Mouse (Mus musculus) intestine, embryonic 14.5 days (tissue): ENCODE data around the gene Hrc. TPM values are rescaled to one million over a fixed set of nuclear protein-coding genes. Genes with fewer than 3 reads are reported as not detected.

Experiments used
- ATAC-seq: fragments of 200-750 bp; cut with Nextera tagmentation; replicated peaks from 2 replicates; pipeline ENCODE4 v1.8.0; 2017; ENCODE audit warnings: low read depth, moderate number of reproducible peaks, moderate TSS enrichment, moderate library complexity; ENCODE audit not compliant: low FRiP score, low TSS enrichment
- DNase-seq: peaks from one replicate; pipeline ENCODE4 v3.0.0-alpha.2; 2018; ENCODE audit warnings: low spot score
- H3K27ac ChIP-seq: fragments of 300-500 bp; sonication (generic); 2 replicates; pipeline ENCODE4 v1.5.1; 2014; ENCODE audit warnings: low read depth, mild to moderate bottlenecking, control low read depth
- H3K27me3 ChIP-seq: fragments of 300-500 bp; sonication (generic); replicated peaks from 2 replicates; pipeline ENCODE4 v1.6.1; 2014; ENCODE audit warnings: low read length, control low read depth; ENCODE audit not compliant: control insufficient read depth, insufficient read depth
- H3K36me3 ChIP-seq: fragments of 300-500 bp; sonication (generic); 2 replicates; pipeline ENCODE4 v1.6.1; 2014; ENCODE audit warnings: low read length, control low read depth; ENCODE audit not compliant: control insufficient read depth, insufficient read depth
- H3K4me1 ChIP-seq: fragments of 300-500 bp; sonication (generic); replicated peaks from 2 replicates; pipeline ENCODE4 v1.6.1; 2014; ENCODE audit warnings: low read length, control low read depth, mixed read lengths; ENCODE audit not compliant: control insufficient read depth, insufficient read depth
- H3K4me2 ChIP-seq: fragments of 300-500 bp; sonication (generic); 2 replicates; pipeline ENCODE4 v1.6.1; 2014; ENCODE audit warnings: low read length
- H3K4me3 ChIP-seq: fragments of 300-500 bp; sonication (generic); 2 replicates; pipeline ENCODE4 v1.5.1; 2014; ENCODE audit warnings: low read depth, low read length, control low read depth, mixed read lengths
- H3K9ac ChIP-seq: fragments of 300-500 bp; sonication (generic); 2 replicates; pipeline ENCODE4 v1.6.1; 2014; ENCODE audit warnings: mild to moderate bottlenecking, low read length
- H3K9me3 ChIP-seq: fragments of 300-500 bp; sonication (generic); 2 replicates; pipeline ENCODE4 v1.6.1; 2016; ENCODE audit warnings: low read length, control low read depth; ENCODE audit not compliant: control insufficient read depth
- WGBS: fragments of 180-500 bp; shearing (Covaris S2); extraction: QIAGEN DNeasy Blood & Tissue Kit; methylation state at CpG from one replicate; pipeline ENCODE4 v1.1.7; 2014; 5-methylcytosine and 5-hydroxymethylcytosine counted together
- polyA plus RNA-seq: library from polyadenylated mRNA; unstranded; fragments of >200 nt; fragmentation: Nextera tagmentation; extraction: Ambion mirVana; gene quantifications from 2 replicates; pipeline ENCODE4 v1.2.1, GENCODE M21; 2014

Gene Hrc
- polyA plus RNA-seq, 1 experiment from 2014 or later = 0.58 TPM

DNA sequence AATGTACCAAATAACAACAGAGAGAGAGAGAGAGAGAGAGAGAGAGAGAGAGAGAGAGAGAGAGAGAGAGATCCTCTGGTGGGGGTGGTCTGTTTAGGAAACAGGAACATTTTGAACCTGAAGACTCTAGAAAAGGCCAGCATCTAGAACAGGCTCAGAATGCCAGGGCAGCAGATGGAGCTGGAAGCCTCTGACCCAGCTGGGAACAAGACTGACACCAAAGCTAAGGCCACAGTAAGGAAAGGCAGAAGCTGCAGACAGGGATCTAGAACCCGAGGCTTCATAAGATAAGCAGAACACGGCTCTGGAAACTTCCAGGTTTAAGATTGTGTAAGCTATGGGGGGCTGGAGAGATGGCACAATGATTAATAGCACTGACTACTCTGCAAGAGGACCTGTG lies 28.9 kb downstream of the Hrc start:
- peaks cover 62% of the 10 kb centered on the region for H3K27me3 ChIP-seq
- H3K9me3 ChIP-seq = no peaks in the 10 kb centered on the region
- 71% methylated on average over 2 of the region's 2 CpGs for WGBS

GRCm38 (mm10) chr7:45365742-45366651 lies 30.9 kb downstream of the Hrc start:
- Histone ChIP-seq H3K9me3 (no peaks in the 10 kb centered on the region), H3K27me3 (peaks cover 60% of the 10 kb centered on the region), H3K4me2 (peak overlapping the region; percentile 99), H3K9ac (peak overlapping the region; percentile 56), H3K4me3 (peak overlapping the region; percentile 52), H3K27ac (no peak overlapping the region), H3K4me1 (peaks cover 23% of the 10 kb centered on the region), H3K36me3 (no peaks in the 10 kb centered on the region)
- DNase-seq (peak; percentile 85), ATAC-seq (no peak)
- WGBS = 4% methylated on average over 31 of the region's 35 CpGs

More for the DNA sequence above, 28.9 kb downstream of the Hrc start:
- ATAC-seq (no peak), DNase-seq (no peak)
- Histone ChIP-seq H3K27ac (no peak overlapping the region), H3K4me2 (no peak overlapping the region), H3K36me3 (no peaks in the 10 kb centered on the region), H3K4me1 (peaks cover 19% of the 10 kb centered on the region), H3K9ac (no peak overlapping the region), H3K4me3 (no peak overlapping the region)

- WGBS = 0% methylated on average over 18 of the region's 26 CpGs
- Histone ChIP-seq H3K9ac (peak within 1 kb of the TSS; percentile 56), H3K9me3 (no peaks in the 10 kb centered on the region), H3K36me3 (no peaks in the 10 kb centered on the region), H3K27ac (peak within 1 kb of the TSS; percentile 47; the same call in 1 of the 2 replicates), H3K4me3 (peak within 1 kb of the TSS; percentile 52), H3K27me3 (peaks cover 55% of the 10 kb centered on the region), H3K4me2 (peak within 1 kb of the TSS; percentile 99), H3K4me1 (peaks cover 24% of the 10 kb centered on the region)
- DNase-seq = peak; percentile 78
- ATAC-seq = peak; percentile 17
Measured at GRCm38 (mm10) chr7:45366652-45367019, 31.5 kb downstream of the Hrc start, which contains the start of gene Ppfia3. TSS of gene Ppfia3 (minus strand) at chr7:45367019.

GRCm38 (mm10) chr7:45367020-45367880 lies 32.2 kb downstream of the Hrc start:
- DNase-seq = peak; percentile 99
- peak overlapping the region; percentile 52 for H3K4me3 ChIP-seq
- peaks cover 49% of the 10 kb centered on the region for H3K27me3 ChIP-seq

GRCm38 (mm10) chr7:45368178-45368577 lies 33.1 kb downstream of the Hrc start:
- Histone ChIP-seq H3K27me3 (peaks cover 42% of the 10 kb centered on the region), H3K9ac (no peak overlapping the region)
- DNase-seq = no peak

More at GRCm38 (mm10) chr7:45367020-45367880, 32.2 kb downstream of the Hrc start:
- H3K4me1 ChIP-seq = peaks cover 20% of the 10 kb centered on the region; the same call in 1 of the 2 replicates
- peak overlapping the region; percentile 99 for H3K4me2 ChIP-seq
- H3K36me3 ChIP-seq = peaks cover 4% of the 10 kb centered on the region; the same call in 1 of the 2 replicates
- peak; percentile 76 for ATAC-seq
- peak overlapping the region; percentile 47; the same call in 1 of the 2 replicates for H3K27ac ChIP-seq
- WGBS = under 1% methylated on average over 69 of the region's 70 CpGs
- no peaks in the 10 kb centered on the region for H3K9me3 ChIP-seq
- peak overlapping the region; percentile 56 for H3K9ac ChIP-seq

GRCm38 (mm10) chr7:45369022-45369745 lies 34.1 kb downstream of the Hrc start:
- ATAC-seq = no peak
- 0 out of 2 replicates have a peak overlapping the region, but pooled peaks have one; percentile 48 for H3K4me3 ChIP-seq
- H3K4me2 ChIP-seq = no peak overlapping the region; the same call in 1 of the 2 replicates
- 71% methylated on average over 16 of the region's 16 CpGs for WGBS
- H3K9ac ChIP-seq = no peak overlapping the region
- no peaks in the 10 kb centered on the region for H3K9me3 ChIP-seq
- peaks cover 22% of the 10 kb centered on the region for H3K36me3 ChIP-seq
- DNase-seq = no peak
- peaks cover 32% of the 10 kb centered on the region for H3K27me3 ChIP-seq
- peaks cover 15% of the 10 kb centered on the region; the same call in 1 of the 2 replicates for H3K4me1 ChIP-seq
- no peak overlapping the region for H3K27ac ChIP-seq

More at GRCm38 (mm10) chr7:45368178-45368577, 33.1 kb downstream of the Hrc start:
- Histone ChIP-seq H3K4me3 (peak overlapping the region; percentile 52; the same call in 1 of the 2 replicates), H3K36me3 (peaks cover 12% of the 10 kb centered on the region), H3K4me2 (peak overlapping the region; percentile 99; the same call in 1 of the 2 replicates), H3K4me1 (peaks cover 15% of the 10 kb centered on the region; the same call in 1 of the 2 replicates), H3K9me3 (no peaks in the 10 kb centered on the region), H3K27ac (no peak overlapping the region)
- 78% methylated on average over 15 of the region's 15 CpGs for WGBS
- no peak for ATAC-seq

GRCm38 (mm10) chr7:45369836-45370474 lies 34.9 kb downstream of the Hrc start:
- H3K27me3 ChIP-seq = peaks cover 27% of the 10 kb centered on the region
- WGBS = 9% methylated on average over 48 of the region's 52 CpGs
- DNase-seq (no peak), ATAC-seq (no peak; the same call in 1 of the 2 replicates)
- H3K27ac ChIP-seq = no peak overlapping the region
- H3K36me3 ChIP-seq = peaks cover 28% of the 10 kb centered on the region
- H3K9me3 ChIP-seq = no peaks in the 10 kb centered on the region
- H3K4me1 ChIP-seq = peaks cover 15% of the 10 kb centered on the region; the same call in 1 of the 2 replicates
- peak overlapping the region; percentile 8; the same call in 1 of the 2 replicates for H3K9ac ChIP-seq
- H3K4me3 ChIP-seq = peak overlapping the region; percentile 48
- peak overlapping the region; percentile 80 for H3K4me2 ChIP-seq
